Mouse (Mus musculus) testis, adult 2 months (tissue): ENCODE measurements at regions not wholly inside any gene's neighbourhood (a gene's known extent, or its start where the extent isn't known, plus 50 kb on each side); places are given as distances from the start of the nearest gene placed in this dataset.

Experiments used
- CTCF ChIP-seq: fragments of 200-500 bp; IDR thresholded peaks from 2 replicates; pipeline ENCODE4 v1.5.1; 2012; ENCODE audit warnings: low read depth, mild to moderate bottlenecking, inconsistent platforms, low read length, moderate library complexity; ENCODE audit not compliant: control insufficient read depth, insufficient read depth, insufficient replicate concordance
- POLR2A ChIP-seq: fragments of 200-500 bp; IDR thresholded peaks from 2 replicates; pipeline ENCODE4 v1.6.1; 2012; ENCODE audit warnings: low read depth, mild to moderate bottlenecking, inconsistent platforms, low read length, moderate library complexity; ENCODE audit not compliant: control insufficient read depth

DNA sequence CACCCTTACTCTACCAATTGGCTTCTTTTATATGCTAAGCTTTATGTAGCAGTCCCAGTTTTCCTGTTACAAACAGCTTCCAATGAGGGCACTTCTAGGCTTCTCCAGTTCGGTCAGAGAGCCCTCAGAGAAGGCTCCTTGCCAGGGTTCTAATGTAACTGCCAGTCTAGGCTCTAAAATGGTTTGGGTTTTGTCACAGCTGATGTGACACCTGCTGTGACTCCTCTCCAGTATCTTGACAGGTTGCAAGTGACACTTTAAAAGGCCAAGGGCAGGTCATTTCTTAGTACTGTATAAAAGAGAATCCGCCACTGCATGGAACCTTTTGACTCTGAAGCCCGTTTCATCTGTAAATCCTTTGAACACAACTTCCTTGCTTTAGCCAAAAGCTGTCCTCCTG, 54.0 kb upstream of the Nedd9 start:
- TF ChIP-seq CTCF (no peak), POLR2A (no peak)
